Mouse (Mus musculus) heart, postnatal 0 days (tissue): ENCODE data around the gene Mrtfa. TPM values are rescaled to one million over a fixed set of nuclear protein-coding genes. Genes with fewer than 3 reads are reported as not detected.
A peak's percentile ranks its signal among the peaks of the same experiment; 100 is the strongest.

ENCODE experiments used
- ATAC-seq: fragments of 200-750 bp; cut with Nextera tagmentation; 2 replicates; pipeline ENCODE4 v1.8.0; 2017; ENCODE audit warnings: low read depth, moderate number of reproducible peaks, moderate library complexity; ENCODE audit not compliant: insufficient read depth
- DNase-seq: peaks from one replicate; pipeline ENCODE4 v3.0.0-alpha.2; 2016; ENCODE audit warnings: low spot score
- H3K27ac ChIP-seq: fragments of 300-500 bp; sonication (generic); 2 replicates; pipeline ENCODE4 v1.5.1; 2014; ENCODE audit warnings: low read depth, mild to moderate bottlenecking
- H3K27me3 ChIP-seq: fragments of 300-500 bp; sonication (generic); 2 replicates; pipeline ENCODE4 v1.6.1; 2014; ENCODE audit warnings: low read length, mixed read lengths; ENCODE audit not compliant: control insufficient read depth, insufficient read depth
- H3K36me3 ChIP-seq: fragments of 300-500 bp; sonication (generic); replicated peaks from 2 replicates; pipeline ENCODE4 v1.6.1; 2014; ENCODE audit warnings: low read length, mixed read lengths; ENCODE audit not compliant: control insufficient read depth, insufficient read depth
- H3K4me1 ChIP-seq: fragments of 300-500 bp; sonication (generic); 2 replicates; pipeline ENCODE4 v1.6.1; 2014; ENCODE audit warnings: antibody characterized with exemption; ENCODE audit not compliant: control insufficient read depth, insufficient read depth
- H3K4me2 ChIP-seq: fragments of 300-500 bp; sonication (generic); 2 replicates; pipeline ENCODE4 v1.6.1; 2014; ENCODE audit warnings: low read depth, mild to moderate bottlenecking, low read length, moderate library complexity
- H3K4me3 ChIP-seq: fragments of 300-500 bp; sonication (generic); 2 replicates; pipeline ENCODE4 v1.5.1; 2014; ENCODE audit warnings: low read depth, low read length
- H3K9ac ChIP-seq: fragments of 300-500 bp; sonication (generic); replicated peaks from 2 replicates; pipeline ENCODE4 v1.6.1; 2014; ENCODE audit warnings: low read depth, low read length, mixed read lengths
- H3K9me3 ChIP-seq: fragments of 300-500 bp; sonication (generic); replicated peaks from 2 replicates; pipeline ENCODE4 v1.6.1; 2016; ENCODE audit warnings: low read length; ENCODE audit not compliant: control insufficient read depth
- CTCF ChIP-seq: IDR thresholded peaks from 2 replicates; pipeline ENCODE4 v1.5.1; 2016; ENCODE audit warnings: antibody characterized with exemption, control low read depth, low read depth
- EP300 ChIP-seq: IDR thresholded peaks from 2 replicates; pipeline ENCODE4 v1.6.1; 2016; ENCODE audit warnings: antibody characterized with exemption, low read depth
- WGBS: fragments of 180-500 bp; shearing (Covaris S2); extraction: QIAGEN DNeasy Blood & Tissue Kit; methylation state at CpG from one replicate; pipeline ENCODE4 v1.1.7; 2014; 5-methylcytosine and 5-hydroxymethylcytosine counted together
- polyA plus RNA-seq: library from polyadenylated mRNA; unstranded; fragments of >200 nt; fragmentation: Nextera tagmentation; extraction: Ambion mirVana; gene quantifications from 2 replicates; pipeline ENCODE4 v1.2.1, GENCODE M21; 2015
- total RNA-seq: library from RNA; depleted of rRNA; stranded (reverse); fragments of >200 nt; gene quantifications from 2 replicates; pipeline ENCODE4 v1.2.3, GENCODE M21; 2014; ENCODE audit warnings: low replicate concordance

The Mrtfa gene
- total and polyA plus RNA-seq, 2 experiments from 2014 or later, result 4.9 to 26.0 TPM

DNA sequence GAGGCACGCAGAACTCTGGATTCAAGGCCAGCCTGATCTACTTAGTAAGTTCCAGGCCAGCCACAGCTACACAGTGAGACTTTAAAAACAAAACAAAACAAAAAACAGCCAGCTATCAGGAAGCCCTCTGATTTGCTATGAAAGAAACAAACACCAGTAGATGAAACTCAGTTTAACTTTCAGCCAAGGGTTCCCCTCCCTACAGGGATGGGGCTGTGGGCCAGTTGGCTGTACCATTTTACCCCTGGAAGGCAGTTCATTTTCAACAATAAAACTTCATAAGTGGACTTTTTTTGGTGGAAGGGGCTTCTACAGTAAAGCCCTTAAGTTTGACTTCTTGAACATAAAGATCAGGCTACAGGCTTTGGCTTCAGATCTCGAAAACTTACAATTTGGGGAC lies 1.5 kb downstream of the Mrtfa start:
- ATAC-seq (no peak), DNase-seq (no peak)
- H3K4me2 ChIP-seq, result peak overlapping the region; percentile 86; the same call in 1 of the 2 replicates
- no peaks in the 10 kb centered on the region for H3K9me3 ChIP-seq
- no peak for TF ChIP-seq EP300
- TF ChIP-seq CTCF, result no peak
- H3K9ac ChIP-seq, result no peak overlapping the region
- peak overlapping the region; percentile 71; the same call in 1 of the 2 replicates for H3K4me3 ChIP-seq
- WGBS, result 88% methylated on average over 2 of the region's 2 CpGs
- H3K4me1 ChIP-seq, result peaks cover 11% of the 10 kb centered on the region; the same call in 1 of the 2 replicates
- H3K36me3 ChIP-seq, result no peaks in the 10 kb centered on the region; the same call in 1 of the 2 replicates
- no peaks in the 10 kb centered on the region for H3K27me3 ChIP-seq
- no peak overlapping the region for H3K27ac ChIP-seq

DNA sequence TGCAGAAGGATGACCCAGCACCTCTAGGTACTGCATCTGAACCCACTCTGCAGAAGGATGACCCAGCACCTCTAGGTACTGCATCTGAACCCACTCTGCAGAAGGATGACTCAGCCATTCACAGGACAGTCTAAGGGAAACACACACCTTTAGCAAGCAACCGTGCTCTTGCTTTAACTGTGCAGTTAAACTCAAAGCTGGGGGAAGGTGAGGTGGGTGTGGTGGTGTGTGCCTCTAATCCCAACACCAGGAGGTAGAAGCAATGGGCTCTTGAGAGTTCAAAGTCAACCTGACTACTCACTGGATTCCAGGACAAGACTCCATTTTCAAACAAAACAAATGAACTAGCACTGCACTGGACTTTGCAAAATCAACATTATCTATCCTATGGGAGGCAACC lies 5.6 kb downstream of the Mrtfa start:
- Histone ChIP-seq H3K36me3 (no peaks in the 10 kb centered on the region; the same call in 1 of the 2 replicates), H3K9ac (no peak overlapping the region), H3K27me3 (no peaks in the 10 kb centered on the region), H3K4me1 (peaks cover 11% of the 10 kb centered on the region; the same call in 1 of the 2 replicates), H3K27ac (no peak overlapping the region), H3K4me2 (no peak overlapping the region), H3K9me3 (no peaks in the 10 kb centered on the region), H3K4me3 (no peak overlapping the region)
- 88% methylated on average over 1 of the region's 1 CpGs for WGBS
- no peak for ATAC-seq
- TF ChIP-seq CTCF, result no peak
- no peak for DNase-seq

DNA sequence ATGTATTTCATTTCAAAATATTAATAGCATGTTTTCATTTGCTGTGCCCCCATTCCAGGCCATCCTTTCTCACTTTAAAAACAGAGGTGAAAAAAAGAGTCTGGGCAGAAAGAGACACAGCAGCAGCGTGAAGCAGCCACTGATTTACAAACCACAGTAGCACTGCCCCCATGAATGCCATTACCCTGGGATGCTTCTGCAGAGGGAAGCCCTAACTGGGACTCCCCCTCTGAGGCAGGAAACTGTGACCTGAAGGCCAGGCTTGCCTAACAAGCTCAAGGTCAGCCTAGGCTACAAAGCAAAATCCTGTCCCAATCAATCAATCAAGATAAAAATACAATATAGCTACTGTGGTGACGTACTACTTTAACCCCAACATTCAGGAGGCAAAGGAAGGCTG lies 9.3 kb downstream of the Mrtfa start:
- H3K4me3 ChIP-seq, result no peak overlapping the region
- H3K9me3 ChIP-seq, result no peaks in the 10 kb centered on the region
- ATAC-seq (no peak), DNase-seq (no peak)
- H3K9ac ChIP-seq, result no peak overlapping the region
- no peak overlapping the region for H3K4me2 ChIP-seq
- TF ChIP-seq EP300 (no peak), CTCF (no peak)
- H3K36me3 ChIP-seq, result no peaks in the 10 kb centered on the region
- H3K4me1 ChIP-seq, result peaks cover 14% of the 10 kb centered on the region
- WGBS, result 70% methylated on average over 2 of the region's 2 CpGs
- H3K27ac ChIP-seq, result no peak overlapping the region
- no peaks in the 10 kb centered on the region for H3K27me3 ChIP-seq

DNA sequence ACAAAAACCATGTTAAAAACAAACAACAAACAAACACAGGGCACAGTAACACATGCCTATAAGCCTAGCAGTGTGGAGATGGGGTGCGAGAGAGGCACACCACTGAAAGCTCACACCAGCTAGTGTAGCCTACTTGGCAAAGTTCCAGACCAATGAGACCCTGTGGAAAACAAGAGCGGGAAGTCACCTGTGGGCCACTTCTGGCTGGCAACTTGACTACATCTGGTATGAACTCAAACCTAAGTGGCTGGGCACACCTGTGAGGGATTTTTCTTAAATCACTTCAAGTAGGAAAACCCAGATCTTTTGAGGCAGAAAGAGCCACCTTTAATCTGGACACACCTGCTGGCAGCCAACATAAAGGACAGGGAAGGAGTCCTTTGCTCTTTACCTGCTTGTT lies 11.0 kb downstream of the Mrtfa start:
- ATAC-seq, result no peak
- TF ChIP-seq CTCF (no peak), EP300 (no peak)
- no peaks in the 10 kb centered on the region for H3K27me3 ChIP-seq
- whole genome bisulfite sequencing, result 75% methylated on average over 2 of the region's 2 CpGs
- no peak overlapping the region for H3K27ac ChIP-seq
- no peak for DNase-seq
- no peak overlapping the region for H3K4me3 ChIP-seq
- H3K9me3 ChIP-seq, result no peaks in the 10 kb centered on the region
- peaks cover 25% of the 10 kb centered on the region for H3K4me1 ChIP-seq
- H3K36me3 ChIP-seq, result no peaks in the 10 kb centered on the region
- H3K4me2 ChIP-seq, result no peak overlapping the region
- H3K9ac ChIP-seq, result no peak overlapping the region

DNA sequence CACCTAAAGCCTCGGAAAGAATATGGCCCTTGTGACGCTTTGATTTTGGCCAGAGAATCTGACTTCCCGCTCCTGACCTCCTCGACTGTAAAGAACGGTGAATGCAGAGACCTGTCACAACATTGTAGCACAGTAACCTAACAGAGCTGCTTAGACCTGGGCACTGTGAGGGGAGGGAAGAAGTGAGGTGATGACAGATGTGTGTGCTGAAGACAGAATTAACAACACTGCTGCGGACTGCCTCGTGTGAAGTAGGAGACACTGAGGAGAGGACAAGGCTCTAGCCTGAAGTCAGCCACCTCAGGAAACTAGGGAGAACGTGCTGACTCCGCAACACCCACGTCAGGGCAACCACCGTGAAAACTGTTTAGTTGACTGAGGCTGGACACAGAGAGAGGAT lies 11.9 kb downstream of the Mrtfa start:
- Histone ChIP-seq H3K9me3 (no peaks in the 10 kb centered on the region), H3K9ac (no peak overlapping the region), H3K27me3 (no peaks in the 10 kb centered on the region), H3K36me3 (no peaks in the 10 kb centered on the region), H3K4me1 (peaks cover 27% of the 10 kb centered on the region), H3K4me3 (no peak overlapping the region), H3K27ac (no peak overlapping the region), H3K4me2 (no peak overlapping the region)
- TF ChIP-seq CTCF, result no peak
- TF ChIP-seq EP300, result no peak
- peak; percentile 37 for DNase-seq
- WGBS, result 31% methylated on average over 11 of the region's 11 CpGs
- ATAC-seq, result no peak; the same call in 1 of the 2 replicates

DNA sequence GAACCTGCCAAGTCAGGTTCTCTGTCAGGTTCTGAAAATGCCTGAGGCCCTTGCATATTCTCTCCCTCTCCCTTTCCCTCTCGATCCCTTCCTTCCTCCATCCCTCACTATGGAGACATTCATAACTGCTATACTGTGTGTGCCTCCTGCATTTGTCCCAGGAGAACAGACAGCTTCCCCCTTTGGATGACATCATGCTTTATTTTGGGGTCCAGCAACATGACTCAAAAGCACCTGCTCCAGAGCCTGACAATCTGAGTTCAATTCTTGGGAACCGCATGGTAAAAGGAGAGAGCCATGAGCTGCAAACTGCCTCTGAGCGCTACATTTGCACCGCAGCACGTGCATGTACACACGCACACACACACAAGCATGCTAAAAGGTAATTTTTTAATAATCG lies 12.7 kb downstream of the Mrtfa start:
- TF ChIP-seq CTCF (no peak), EP300 (no peak)
- H3K4me1 ChIP-seq, result peaks cover 27% of the 10 kb centered on the region
- no peak overlapping the region for H3K27ac ChIP-seq
- H3K36me3 ChIP-seq, result no peaks in the 10 kb centered on the region; the same call in 1 of the 2 replicates
- H3K9ac ChIP-seq, result no peak overlapping the region
- H3K27me3 ChIP-seq, result no peaks in the 10 kb centered on the region
- H3K4me2 ChIP-seq, result no peak overlapping the region
- 65% methylated on average over 7 of the region's 7 CpGs for WGBS
- DNase-seq (no peak), ATAC-seq (no peak)
- no peak overlapping the region for H3K4me3 ChIP-seq
- no peaks in the 10 kb centered on the region for H3K9me3 ChIP-seq
